Mouse (Mus musculus): Measurements from ENCODE around the gene Rgs9.
"Not testable (repeated sequence)": the region's sequence is repeated elsewhere in the genome, so short reads cannot be mapped to it uniquely, and the experiment has no call there.

Gene Rgs9

GRCm38 (mm10) chr11:109297710-109298375 lies at the start of gene Rgs9:
TSS of gene Rgs9 (minus strand) at chr11:109298129.
- peak; percentile 91 to 95 for DNase-seq

GRCm38 (mm10) chr11:109347242-109347959 lies 49.5 kb upstream of the Rgs9 start:
- peak; percentile 89 to 91 for DNase-seq

GRCm38 (mm10) chr11:109343991-109344599 lies 46.2 kb upstream of the Rgs9 start:
- peak; percentile 67 to 70 for DNase-seq

GRCm38 (mm10) chr11:109343558-109343957 lies 45.6 kb upstream of the Rgs9 start:
- DNase-seq = no peak

GRCm38 (mm10) chr11:109342666-109343065 lies 44.7 kb upstream of the Rgs9 start:
- DNase-seq = not testable (repeated sequence)

GRCm38 (mm10) chr11:109340541-109340940 lies 42.6 kb upstream of the Rgs9 start:
- no peak for DNase-seq

DNA sequence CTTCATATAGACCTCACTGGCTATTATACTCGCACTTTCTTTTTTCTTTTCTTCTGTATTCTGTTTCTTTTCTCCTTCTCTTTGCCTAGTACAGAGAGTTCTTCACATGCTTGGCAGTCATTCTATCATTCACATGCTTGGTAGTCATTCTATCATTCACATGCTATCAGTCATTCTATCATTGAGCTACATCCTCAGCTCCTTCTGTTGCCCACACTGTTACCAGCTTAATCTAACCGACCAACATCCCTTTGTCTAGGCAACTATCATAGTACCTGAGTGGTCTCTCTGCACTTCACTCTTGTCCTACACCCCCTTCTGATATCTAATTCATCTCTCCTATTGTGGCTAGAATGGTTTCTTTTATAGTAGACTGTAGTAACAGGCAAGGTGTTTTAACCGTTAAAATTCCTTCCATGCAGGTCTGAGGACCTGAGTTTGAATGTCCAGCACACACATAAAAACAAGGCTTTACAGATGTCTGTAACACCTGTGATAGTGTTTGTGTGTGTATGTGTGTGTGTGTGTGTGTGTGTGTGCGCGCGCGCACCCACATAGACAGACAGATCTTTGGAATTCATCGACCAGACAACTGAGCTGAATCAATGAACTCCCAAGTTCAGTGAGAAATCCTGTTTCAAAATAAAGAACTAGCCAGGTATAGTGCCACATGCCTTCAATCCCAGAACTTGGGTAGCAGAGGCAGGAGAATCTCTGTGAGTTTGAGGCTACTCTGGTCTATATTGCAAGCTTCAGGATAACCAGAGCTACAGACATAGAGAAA lies 41.4 kb upstream of the Rgs9 start:
- no peak for DNase-seq

- no peak for DNase-seq
Observed at GRCm38 (mm10) chr11:109335890-109336289, 38.0 kb upstream of the Rgs9 start.

GRCm38 (mm10) chr11:109334773-109335172 lies 36.8 kb upstream of the Rgs9 start:
- DNase-seq = no peak

GRCm38 (mm10) chr11:109332722-109333121 lies 34.8 kb upstream of the Rgs9 start:
- no peak for DNase-seq

DNA sequence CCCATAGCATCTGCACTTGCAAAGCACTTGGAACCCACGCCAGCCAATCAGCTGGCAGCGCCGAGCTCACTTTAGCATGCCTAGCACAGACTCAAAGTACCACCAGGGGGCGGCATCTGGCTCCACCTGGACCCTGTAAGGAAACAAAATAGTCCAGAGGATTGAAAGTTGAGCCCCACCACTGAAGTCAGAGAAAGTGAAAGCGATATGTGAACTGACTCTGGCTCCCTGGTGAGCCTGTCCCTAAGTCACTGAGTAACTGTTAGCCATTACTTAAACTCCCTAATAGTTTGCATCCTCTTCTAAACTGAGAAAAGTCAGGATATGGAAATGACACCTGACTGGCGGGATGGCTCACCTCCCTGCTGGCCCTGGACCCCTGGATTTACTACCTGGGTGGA lies 33.5 kb upstream of the Rgs9 start:
- peak; percentile 90 to 96 for DNase-seq

- DNase-seq = no peak
Observed at GRCm38 (mm10) chr11:109330706-109331393, 32.9 kb upstream of the Rgs9 start.

DNA sequence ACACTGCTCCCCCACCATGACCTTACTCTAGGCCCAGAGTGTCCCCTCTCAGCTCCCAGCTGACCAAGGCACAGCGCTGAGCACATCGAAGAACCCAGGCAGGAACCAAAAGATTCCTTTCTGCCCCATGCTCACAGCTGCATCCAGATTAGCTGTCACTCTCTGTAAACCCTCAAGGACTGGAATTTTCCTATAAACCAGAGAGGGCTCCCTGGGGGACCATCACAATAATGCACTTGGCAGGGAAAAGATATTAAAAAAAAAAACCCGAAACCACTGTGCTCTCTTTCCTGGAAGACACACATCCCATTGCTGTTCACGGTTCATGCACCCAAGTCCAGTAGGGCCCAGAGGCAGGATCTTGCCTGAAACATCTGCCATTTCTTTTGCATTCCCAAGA lies 31.4 kb upstream of the Rgs9 start:
- no peak for DNase-seq

DNA sequence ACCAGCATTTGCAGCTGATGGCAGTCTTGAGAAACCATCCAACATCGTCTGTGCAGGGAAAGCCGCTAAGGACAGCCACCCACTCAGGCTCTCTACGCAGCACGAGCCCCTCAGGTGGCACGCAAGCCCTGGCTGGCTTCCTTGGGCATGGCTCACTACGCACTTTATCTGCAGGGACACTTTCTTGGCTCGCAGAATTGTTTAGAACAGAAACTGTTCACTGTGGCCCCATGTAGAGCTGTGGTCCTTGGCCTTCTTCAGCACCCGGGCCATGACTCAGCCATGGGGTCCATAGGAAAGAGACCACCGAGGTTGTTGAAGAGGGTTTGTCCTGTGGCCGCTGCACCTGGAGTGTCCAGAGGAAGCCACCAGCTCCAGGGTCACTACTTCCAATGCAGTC lies 30.0 kb upstream of the Rgs9 start:
- no peak for DNase-seq

DNA sequence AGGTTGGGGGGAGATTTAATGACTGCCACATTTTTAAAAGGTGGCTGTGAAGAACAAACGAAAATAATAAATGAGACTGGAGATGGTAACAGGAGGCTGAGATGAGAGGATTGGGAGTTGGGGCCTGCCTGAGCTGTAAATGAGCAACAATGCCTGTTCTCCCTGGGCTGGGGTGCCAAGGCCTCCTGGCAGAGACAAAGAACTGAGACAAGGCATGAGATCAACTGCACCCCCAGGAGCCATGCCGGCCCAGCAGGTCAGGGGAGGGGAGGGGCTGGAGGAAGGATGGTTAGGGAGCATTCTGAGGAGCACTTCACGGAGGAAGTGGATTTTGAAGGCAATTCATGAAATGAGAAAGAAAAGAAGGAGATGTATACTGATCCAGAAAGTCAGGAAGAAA lies 29.5 kb upstream of the Rgs9 start:
- DNase-seq = no peak

- DNase-seq = no peak
Observed at GRCm38 (mm10) chr11:109326270-109326669, 28.3 kb upstream of the Rgs9 start.

- no peak for DNase-seq
Observed at GRCm38 (mm10) chr11:109320361-109320933, 22.5 kb upstream of the Rgs9 start.

DNA sequence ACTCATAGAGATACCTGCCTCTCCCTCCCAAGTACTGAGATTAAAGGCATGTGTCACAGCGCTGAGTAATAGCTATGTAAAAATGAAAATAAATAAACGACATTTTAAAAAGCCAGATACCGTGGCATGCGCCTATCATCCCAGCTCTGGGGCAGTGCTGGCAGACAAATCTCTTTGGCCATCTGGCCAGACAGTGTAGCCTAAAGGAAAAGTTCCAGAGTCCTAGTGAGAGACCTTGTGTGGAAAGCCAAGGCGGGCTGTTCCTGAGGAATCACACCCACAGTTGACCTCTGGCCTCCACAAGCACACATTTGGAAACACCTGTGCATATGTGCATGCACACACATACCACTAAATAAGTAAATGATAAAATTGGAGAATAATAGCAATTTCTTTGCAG lies 22.0 kb upstream of the Rgs9 start:
- DNase-seq = no peak

DNA sequence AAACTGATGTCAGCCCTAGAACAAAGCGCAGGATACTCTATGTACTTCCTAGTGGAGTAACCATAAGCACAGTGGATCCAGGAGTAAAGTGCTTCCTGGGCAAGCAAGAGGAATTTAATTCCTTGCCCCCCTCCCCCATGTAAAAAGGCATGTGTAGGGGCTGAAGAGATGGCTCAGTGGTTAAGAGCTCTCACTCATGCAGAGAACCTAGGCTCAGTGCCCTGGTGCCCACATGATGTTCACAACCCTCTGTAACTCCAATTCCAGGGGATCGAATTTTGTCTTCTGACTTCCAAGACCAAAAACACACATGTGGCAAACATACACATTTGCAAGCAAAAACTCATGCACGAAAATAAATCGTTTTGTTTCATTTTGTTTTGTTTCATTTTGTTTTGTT lies 21.5 kb upstream of the Rgs9 start:
- DNase-seq = no peak

- peak; percentile 23 to 61 for DNase-seq
Observed at GRCm38 (mm10) chr11:109316921-109317320, 19.0 kb upstream of the Rgs9 start.

DNA sequence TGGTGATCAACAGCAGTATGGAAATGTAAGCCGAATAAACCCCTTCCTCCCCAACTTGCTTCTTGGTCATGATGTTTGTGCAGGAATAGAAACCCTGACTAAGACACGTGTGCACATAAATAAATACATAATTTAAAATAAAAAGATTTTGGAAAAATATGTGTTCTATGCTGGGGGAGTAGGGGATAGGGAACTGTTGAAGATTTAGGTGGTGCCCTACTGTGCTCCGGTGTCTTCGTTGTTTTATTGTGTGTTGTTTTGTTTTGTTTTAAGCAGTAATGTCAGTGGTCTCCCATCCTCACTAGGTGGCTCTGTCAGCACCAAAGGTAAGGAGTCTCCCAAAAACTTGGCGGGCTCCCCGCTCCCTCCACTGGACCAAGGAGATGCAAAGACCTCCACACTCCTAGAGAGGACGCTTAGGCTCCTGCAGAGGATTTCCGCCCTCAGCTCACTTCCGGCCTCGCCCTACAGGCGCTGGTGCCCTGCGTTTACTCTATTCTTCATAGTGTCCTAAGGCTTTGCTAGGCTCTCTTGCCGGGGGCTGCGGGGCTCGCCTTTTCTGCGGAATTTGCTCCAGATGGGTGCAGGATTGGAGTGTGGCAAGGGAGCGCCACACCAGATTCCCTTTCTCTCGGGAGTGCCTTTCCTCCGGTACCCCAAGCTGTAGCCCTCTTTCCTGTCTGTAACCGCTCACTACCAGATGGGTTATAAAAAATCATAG lies 14.1 kb upstream of the Rgs9 start:
- peak; percentile 71 to 72 for DNase-seq

DNA sequence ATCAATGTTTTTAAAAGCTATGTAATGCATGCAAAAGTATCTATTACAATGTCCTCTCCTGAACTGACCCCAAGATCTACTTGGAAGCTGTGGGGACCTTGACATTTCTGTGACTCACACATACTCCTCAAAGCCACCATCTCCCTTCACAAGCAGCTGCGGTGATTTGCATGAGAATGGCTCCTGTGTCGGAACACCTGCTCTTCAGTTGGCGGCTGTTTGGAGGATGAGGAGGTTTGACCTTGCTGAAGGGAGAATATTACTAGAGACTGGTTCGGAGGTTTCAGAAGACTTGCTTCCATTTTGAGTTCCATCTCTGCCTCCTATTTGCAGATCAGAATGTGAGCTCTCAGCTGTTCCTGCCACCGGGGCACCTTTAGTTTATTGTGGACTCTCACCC lies 7.8 kb upstream of the Rgs9 start:
- no peak for DNase-seq

Measured in kidney, adult 8-10 months (tissue).